Mouse (Mus musculus) adrenal gland, adult (tissue): ENCODE results near the gene Mmp11.

Experiments
- DNase-seq, 2 experiments: peaks; one replicate each; pipeline ENCODE4 v3.0.0; 2022 to 2023; ENCODE audit warnings: low spot score in 1 of 2; ENCODE audit not compliant: inconsistent age in 2 of 2

Gene Mmp11

GRCm38 (mm10) chr10:75935680-75936541 is at the start of gene Mmp11:
Gene Mmp11, minus strand, starts transcription at chr10:75936496.
- DNase-seq: peak; percentile 88 to 97

- DNase-seq: no peak
Measured at GRCm38 (mm10) chr10:75979432-75979831, 43.1 kb upstream of the Mmp11 start.

GRCm38 (mm10) chr10:75978835-75979157 is 42.5 kb upstream of the Mmp11 start:
- no peak for DNase-seq

GRCm38 (mm10) chr10:75978119-75978834 is 42.0 kb upstream of the Mmp11 start:
- no peak for DNase-seq

GRCm38 (mm10) chr10:75975216-75975615 is 38.9 kb upstream of the Mmp11 start:
- DNase-seq: peak; percentile 16 to 58

GRCm38 (mm10) chr10:75973846-75974245 is 37.5 kb upstream of the Mmp11 start:
- no peak for DNase-seq

- DNase-seq: peak in 1 of 2 experiments; percentile 27
Measured at GRCm38 (mm10) chr10:75954381-75954811, 18.1 kb upstream of the Mmp11 start, which contains the start of gene Gm5134. Gene Gm5134, plus strand, starts transcription at chr10:75954514.

GRCm38 (mm10) chr10:75951424-75952050 is 15.2 kb upstream of the Mmp11 start:
- DNase-seq: peak in 1 of 2 experiments; percentile 90

GRCm38 (mm10) chr10:75950791-75951210 is 14.5 kb upstream of the Mmp11 start:
- DNase-seq: peak; percentile 51 to 69

GRCm38 (mm10) chr10:75949053-75950045 is 13.1 kb upstream of the Mmp11 start:
- peak; percentile 21 to 56 for DNase-seq

GRCm38 (mm10) chr10:75948079-75948478 is 11.8 kb upstream of the Mmp11 start:
- DNase-seq: peak in 1 of 2 experiments; percentile 18

- peak in 1 of 2 experiments; percentile 16 for DNase-seq
Measured at GRCm38 (mm10) chr10:75945896-75946295, 9.6 kb upstream of the Mmp11 start.

GRCm38 (mm10) chr10:75945213-75945612 is 8.9 kb upstream of the Mmp11 start:
- DNase-seq: peak; percentile 15 to 47

- DNase-seq: peak; percentile 49 to 86
Measured at GRCm38 (mm10) chr10:75944066-75944772, 7.9 kb upstream of the Mmp11 start.

GRCm38 (mm10) chr10:75942736-75943477 is 6.6 kb upstream of the Mmp11 start, which contains the start of gene Vpreb3:
Gene Vpreb3, plus strand, starts transcription at chr10:75943057.
- peak in 1 of 2 experiments; percentile 42 for DNase-seq

- DNase-seq: peak; percentile 11 to 66
Measured at GRCm38 (mm10) chr10:75941042-75941824, 4.9 kb upstream of the Mmp11 start.

- DNase-seq: peak in 1 of 2 experiments; percentile 21
Measured at GRCm38 (mm10) chr10:75940520-75940919, 4.2 kb upstream of the Mmp11 start, which contains the start of gene Gm867. Gene Gm867, minus strand, starts transcription at chr10:75940672.
